Comparison of ENCODE assay signal across 8 mouse cellular contexts in genomic region chr19:23478895-23479596, GRCm38 (mm10). TPM values are rescaled to one million over a fixed set of nuclear protein-coding genes. Genes with fewer than 3 reads are reported as not detected.
DNase-seq lines count a peak whose midpoint lies in the region; ATAC-seq lines count a peak whose summit lies in the region.

No protein-coding gene starts in this region.

- H3K27ac ChIP-seq in hindbrain, embryonic 11.5 days (ENCODE audit: low read depth, low read length): no peak overlapping the region
- no peak overlapping the region for H3K27ac ChIP-seq in hindbrain, embryonic 16.5 days (ENCODE audit: low read depth, low read length)
- no peak overlapping the region for H3K27ac ChIP-seq in limb, embryonic 11.5 days (replicated peaks; ENCODE audit: low read depth, low read length)

- H3K9ac ChIP-seq in hindbrain, embryonic 11.5 days (ENCODE audit: low read depth, low read length): no peak overlapping the region
- H3K9ac ChIP-seq in hindbrain, embryonic 16.5 days (ENCODE audit: low read depth, low read length): no peak overlapping the region
- H3K9ac ChIP-seq in limb, embryonic 11.5 days (ENCODE audit: low read length): no peak overlapping the region

- no peak overlapping the region for H3K4me2 ChIP-seq in hindbrain, embryonic 11.5 days (replicated peaks; ENCODE audit: low read depth, low read length)
- H3K4me2 ChIP-seq in hindbrain, embryonic 16.5 days (ENCODE audit: low read length): no peak overlapping the region
- no peak overlapping the region for H3K4me2 ChIP-seq in limb, embryonic 11.5 days (ENCODE audit: low read depth, severe bottlenecking)

- H3K36me3 ChIP-seq in hindbrain, embryonic 11.5 days (ENCODE audit: control insufficient read depth, insufficient read depth, low read length): no peaks in the 10 kb centered on the region
- no peaks in the 10 kb centered on the region for H3K36me3 ChIP-seq in hindbrain, embryonic 16.5 days (ENCODE audit: control insufficient read depth, insufficient read depth, low read length)
- H3K36me3 ChIP-seq in limb, embryonic 11.5 days (ENCODE audit: control insufficient read depth, insufficient read depth, low read length): no peaks in the 10 kb centered on the region

- peak; percentile 68 for DNase-seq in hindbrain, embryonic 11.5 days (ENCODE audit: low spot score)
- peak; percentile 36 for DNase-seq in urinary bladder, postnatal 25 days (ENCODE audit: low spot score)
- DNase-seq in urinary bladder, adult 2 months (ENCODE audit: low spot score): no peak
- peak; percentile 75 for DNase-seq in embryo, embryonic 11 days
- DNase-seq in limb, embryonic 11.5 days (ENCODE audit: low spot score): peak; percentile 63
- no peak for DNase-seq in Muller cell, postnatal 12 days (ENCODE audit: inconsistent ontology term)
- no peak for DNase-seq in ovary, adult 18-20 months (ENCODE audit: low spot score)

- no peaks in the 10 kb centered on the region for H3K27me3 ChIP-seq in hindbrain, embryonic 11.5 days (ENCODE audit: control insufficient read depth, insufficient read depth, low read length)
- no peaks in the 10 kb centered on the region for H3K27me3 ChIP-seq in hindbrain, embryonic 16.5 days (replicated peaks; ENCODE audit: control insufficient read depth, insufficient read depth, low read length)
- H3K27me3 ChIP-seq in limb, embryonic 11.5 days (ENCODE audit: control insufficient read depth, insufficient read depth, low read length): no peaks in the 10 kb centered on the region

- H3K4me3 ChIP-seq in hindbrain, embryonic 11.5 days (ENCODE audit: low read depth, low read length): no peak overlapping the region
- H3K4me3 ChIP-seq in hindbrain, embryonic 16.5 days (ENCODE audit: low read length): no peak overlapping the region
- H3K4me3 ChIP-seq in limb, embryonic 11.5 days (ENCODE audit: low read depth, low read length): no peak overlapping the region

- ATAC-seq in hindbrain, embryonic 11.5 days (ENCODE audit: low FRiP score): no peak
- ATAC-seq in hindbrain, embryonic 16.5 days: no peak
- no peak for ATAC-seq in limb, embryonic 11.5 days (ENCODE audit: insufficient number of reproducible peaks, low FRiP score, low TSS enrichment, low read depth)

- WGBS in hindbrain, embryonic 11.5 days: 17% methylated on average over 10 of the region's 10 CpGs
- WGBS in hindbrain, embryonic 16.5 days: 17% methylated on average over 10 of the region's 10 CpGs
- 16% methylated on average over 10 of the region's 10 CpGs for WGBS in limb, embryonic 11.5 days

- H3K4me1 ChIP-seq in hindbrain, embryonic 11.5 days (replicated peaks; ENCODE audit: control insufficient read depth, insufficient read depth, low read length): no peaks in the 10 kb centered on the region
- no peaks in the 10 kb centered on the region for H3K4me1 ChIP-seq in hindbrain, embryonic 16.5 days (ENCODE audit: control insufficient read depth, insufficient read depth, low read depth, low read length)
- no peaks in the 10 kb centered on the region for H3K4me1 ChIP-seq in limb, embryonic 11.5 days (ENCODE audit: control insufficient read depth, insufficient read depth, low read length)

- H3K9me3 ChIP-seq in hindbrain, embryonic 11.5 days (ENCODE audit: control insufficient read depth, low read length): no peaks in the 10 kb centered on the region
- H3K9me3 ChIP-seq in hindbrain, embryonic 16.5 days (ENCODE audit: control insufficient read depth, low read length): no peaks in the 10 kb centered on the region
- no peaks in the 10 kb centered on the region for H3K9me3 ChIP-seq in limb, embryonic 11.5 days (ENCODE audit: control insufficient read depth, low read length)

RNA-seq across cellular contexts. Expression of gene Mamdc2, which starts 30.8 kb away (rescaled TPM):
- 1.1 and 1.5 TPM in 2 replicates for polyA plus RNA-seq in hindbrain, embryonic 11.5 days (2014; fragmentation: Nextera tagmentation; extraction: Ambion mirVana)
- polyA plus RNA-seq in hindbrain, embryonic 16.5 days (2015; fragmentation: Nextera tagmentation; extraction: Ambion mirVana): 2.5 and 2.6 TPM in 2 replicates
- polyA plus RNA-seq in urinary bladder, adult 2 months (2012; rRNA removed): 19.0 and 26.0 TPM in 2 replicates
- polyA plus RNA-seq in limb, embryonic 11.5 days (2014; fragmentation: Nextera tagmentation; extraction: Ambion mirVana): 0.80 and 1.4 TPM in 2 replicates

Comparison
In these comparisons a context has a peak if more than half of its experiments do, and no peak if none do; other contexts are left out.
1. DNase-seq: peak in hindbrain, embryonic 11.5 days (single experiment), urinary bladder, postnatal 25 days (single experiment), embryo, embryonic 11 days (single experiment) and limb, embryonic 11.5 days (single experiment); none in urinary bladder, adult 2 months (single experiment), Muller cell, postnatal 12 days (single experiment) and ovary, adult 18-20 months (single experiment).